Mouse (Mus musculus): ENCODE measurements around the gene Schip1. TPM values are rescaled to one million over a fixed set of nuclear protein-coding genes. Genes with fewer than 3 reads are reported as not detected.

Gene Schip1
- polyA plus RNA-seq, 1 experiment from 2014 or later, result 154 TPM

DNA sequence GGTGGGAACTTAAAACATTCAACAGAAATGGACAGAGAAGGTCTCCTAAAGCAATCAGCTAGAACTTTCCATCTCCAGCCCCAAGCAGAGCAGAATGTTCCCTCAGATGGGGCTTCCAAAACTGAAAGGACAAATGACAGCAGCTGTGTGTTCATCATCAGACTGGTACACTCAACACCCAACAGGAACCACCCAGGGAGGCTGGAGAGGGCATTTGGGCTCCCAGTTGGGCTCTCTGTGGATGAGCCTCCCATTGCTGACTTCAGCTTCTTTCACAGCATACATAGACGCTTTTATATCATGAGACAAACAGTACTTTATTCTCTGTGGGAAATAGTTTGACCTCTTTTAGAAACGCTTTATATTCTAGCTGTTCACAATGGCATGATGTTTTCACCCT is 291.9 kb downstream of the Schip1 start:
- Histone ChIP-seq H3K27ac (replicated peaks) (no peak overlapping the region), H3K9ac (no peak overlapping the region), H3K9me3 (no peaks in the 10 kb centered on the region), H3K27me3 (no peaks in the 10 kb centered on the region), H3K4me2 (no peak overlapping the region), H3K4me3 (no peak overlapping the region), H3K36me3 (no peaks in the 10 kb centered on the region), H3K4me1 (replicated peaks) (no peaks in the 10 kb centered on the region)
- 89% methylated on average over 2 of the region's 2 CpGs for WGBS
- no peak for ATAC-seq (ENCODE audit: low FRiP score, low read depth)

DNA sequence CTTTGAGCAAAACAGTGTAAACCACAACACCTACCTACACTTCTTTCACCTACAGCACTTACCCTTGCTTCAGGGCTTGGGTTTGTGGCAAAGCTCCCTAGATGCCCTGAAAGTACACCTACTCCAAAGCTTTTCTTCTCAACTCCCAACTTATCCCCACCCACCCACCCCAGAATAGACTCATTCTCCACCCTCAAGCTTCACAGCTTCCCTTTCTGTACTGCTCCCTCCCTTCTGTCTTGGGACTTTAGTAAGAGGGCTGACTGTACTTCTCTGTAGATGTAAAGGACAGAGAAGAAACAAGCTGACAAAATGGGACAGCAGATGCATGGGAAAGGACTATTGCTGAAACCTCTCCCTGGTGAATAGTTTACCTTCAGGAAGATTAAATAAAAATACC is 303.4 kb downstream of the Schip1 start:
- H3K9ac ChIP-seq, result no peak overlapping the region
- H3K4me2 ChIP-seq, result no peak overlapping the region
- H3K36me3 ChIP-seq, result no peaks in the 10 kb centered on the region
- no peak for ATAC-seq (ENCODE audit: low FRiP score, low read depth)
- no peaks in the 10 kb centered on the region for H3K9me3 ChIP-seq
- H3K4me3 ChIP-seq, result no peak overlapping the region
- H3K27ac ChIP-seq (replicated peaks), result no peak overlapping the region
- H3K4me1 ChIP-seq (replicated peaks), result no peaks in the 10 kb centered on the region
- no peaks in the 10 kb centered on the region for H3K27me3 ChIP-seq

DNA sequence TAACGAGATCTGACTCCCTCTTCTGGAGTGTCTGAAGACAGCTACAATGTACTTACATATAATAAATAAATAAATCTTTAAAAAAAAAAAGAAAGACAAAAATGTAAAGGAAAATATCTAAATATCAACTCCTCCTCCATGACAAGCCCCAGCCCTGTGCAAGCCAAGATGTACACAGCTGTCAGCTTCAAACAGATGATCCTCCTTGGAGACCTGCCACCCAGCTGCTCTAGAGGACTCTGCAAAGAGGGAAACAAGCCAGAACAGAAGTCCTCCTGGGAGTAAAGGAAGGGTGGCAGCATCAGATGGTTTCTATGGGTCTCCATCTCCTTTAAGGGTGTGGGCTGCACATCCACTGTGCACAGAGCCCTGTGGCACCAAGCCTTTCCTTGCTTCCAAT is 308.3 kb downstream of the Schip1 start:
- Histone ChIP-seq H3K9ac (no peak overlapping the region), H3K27me3 (no peaks in the 10 kb centered on the region), H3K4me2 (no peak overlapping the region), H3K27ac (replicated peaks) (no peak overlapping the region), H3K4me3 (no peak overlapping the region), H3K36me3 (no peaks in the 10 kb centered on the region), H3K9me3 (no peaks in the 10 kb centered on the region), H3K4me1 (replicated peaks) (peaks cover 8% of the 10 kb centered on the region; the same call in 1 of the 2 replicates)
- WGBS, result 33% methylated on average over 1 of the region's 1 CpGs
- no peak for ATAC-seq (ENCODE audit: low FRiP score, low read depth)

DNA sequence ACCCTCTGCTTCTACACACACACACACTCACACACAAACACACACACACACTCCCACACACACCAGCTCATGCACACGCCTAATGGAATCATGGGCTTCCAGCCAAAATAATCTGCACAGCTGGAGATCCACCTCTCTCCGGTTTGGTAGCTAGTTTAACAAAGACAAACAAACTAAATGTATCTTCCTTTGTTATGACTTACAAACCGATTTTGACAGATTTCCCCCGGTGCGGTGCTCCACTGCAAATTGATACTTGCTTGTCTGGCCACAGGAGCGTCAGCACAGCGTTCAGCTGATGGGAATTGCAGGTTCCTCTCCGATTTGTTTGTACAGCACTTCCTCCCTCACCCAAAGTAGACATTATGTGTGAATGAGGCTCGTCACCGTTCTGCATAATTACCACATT is 310.5 kb downstream of the Schip1 start:
- peaks cover 8% of the 10 kb centered on the region; the same call in 1 of the 2 replicates for H3K4me1 ChIP-seq (replicated peaks)
- 45% methylated on average over 10 of the region's 10 CpGs for WGBS
- no peaks in the 10 kb centered on the region for H3K27me3 ChIP-seq
- H3K9ac ChIP-seq, result no peak overlapping the region
- no peaks in the 10 kb centered on the region for H3K9me3 ChIP-seq
- no peak overlapping the region for H3K4me3 ChIP-seq
- ATAC-seq (ENCODE audit: low FRiP score, low read depth), result no peak
- H3K27ac ChIP-seq (replicated peaks), result no peak overlapping the region
- H3K4me2 ChIP-seq, result 0 out of 2 replicates have a peak overlapping the region, but pooled peaks have one; percentile 18
- no peaks in the 10 kb centered on the region for H3K36me3 ChIP-seq

DNA sequence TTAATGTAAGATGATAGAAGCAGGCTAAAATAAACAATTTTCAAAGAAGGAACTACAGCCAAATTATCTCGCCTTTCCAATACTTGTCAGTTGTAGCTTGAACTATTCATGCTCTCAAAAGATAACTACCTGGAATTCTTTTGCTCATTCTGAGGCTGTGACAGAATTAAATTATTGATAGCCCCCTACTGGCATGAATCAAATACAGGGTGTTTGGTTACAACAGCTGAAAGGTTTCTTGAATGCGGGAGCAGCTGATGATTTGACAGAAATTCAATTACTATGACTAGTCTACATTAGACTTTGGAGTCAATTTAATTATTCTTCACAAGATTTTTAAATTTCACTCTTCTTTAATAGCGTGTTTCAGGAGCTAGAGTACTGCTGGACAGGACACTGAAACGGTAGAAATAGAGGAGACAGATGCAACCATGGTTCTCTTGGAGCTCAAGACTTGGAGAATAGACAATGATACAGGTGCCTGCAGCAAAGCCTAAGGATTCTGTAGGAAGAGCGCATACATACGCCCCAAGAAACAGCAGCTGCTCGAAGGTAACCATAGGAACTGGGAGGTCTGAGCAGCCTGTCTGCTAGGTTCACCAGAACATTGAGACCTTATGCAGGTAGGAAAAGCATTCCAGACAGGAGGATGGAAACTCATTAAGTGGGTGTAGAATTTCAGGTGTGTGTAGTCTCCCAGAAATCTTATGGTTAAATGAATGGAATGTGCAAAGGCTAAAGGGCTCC is 313.0 kb downstream of the Schip1 start:
- no peak overlapping the region for H3K27ac ChIP-seq (replicated peaks)
- H3K4me2 ChIP-seq, result no peak overlapping the region
- no peak overlapping the region for H3K9ac ChIP-seq
- H3K4me1 ChIP-seq (replicated peaks), result peaks cover 8% of the 10 kb centered on the region; the same call in 1 of the 2 replicates
- 73% methylated on average over 7 of the region's 7 CpGs for WGBS
- H3K27me3 ChIP-seq, result no peaks in the 10 kb centered on the region
- no peak for ATAC-seq (ENCODE audit: low FRiP score, low read depth)
- no peak overlapping the region for H3K4me3 ChIP-seq
- H3K36me3 ChIP-seq, result no peaks in the 10 kb centered on the region
- no peaks in the 10 kb centered on the region for H3K9me3 ChIP-seq

DNA sequence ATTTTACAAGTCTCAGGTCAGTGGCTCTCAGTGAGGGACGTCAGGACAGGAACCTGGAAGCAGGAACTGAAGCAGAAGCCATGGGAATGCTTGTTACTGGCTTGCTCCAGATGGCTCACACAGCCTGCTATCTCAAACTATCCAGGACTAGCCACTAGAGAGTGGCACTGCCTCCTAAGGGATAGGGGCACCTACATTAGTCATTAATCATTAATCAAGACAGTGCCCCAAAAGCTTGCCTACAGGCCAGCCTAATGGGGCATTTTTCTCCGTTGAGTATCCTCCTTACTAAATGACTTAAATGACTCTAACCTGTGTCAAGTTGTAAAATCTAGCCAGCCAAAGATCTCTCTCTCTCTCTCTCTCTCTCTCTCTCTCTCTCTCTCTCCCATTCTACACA is 314.2 kb downstream of the Schip1 start:
- no peak overlapping the region for H3K27ac ChIP-seq (replicated peaks)
- WGBS, result 67% methylated on average over 2 of the region's 2 CpGs
- H3K9ac ChIP-seq, result no peak overlapping the region

DNA sequence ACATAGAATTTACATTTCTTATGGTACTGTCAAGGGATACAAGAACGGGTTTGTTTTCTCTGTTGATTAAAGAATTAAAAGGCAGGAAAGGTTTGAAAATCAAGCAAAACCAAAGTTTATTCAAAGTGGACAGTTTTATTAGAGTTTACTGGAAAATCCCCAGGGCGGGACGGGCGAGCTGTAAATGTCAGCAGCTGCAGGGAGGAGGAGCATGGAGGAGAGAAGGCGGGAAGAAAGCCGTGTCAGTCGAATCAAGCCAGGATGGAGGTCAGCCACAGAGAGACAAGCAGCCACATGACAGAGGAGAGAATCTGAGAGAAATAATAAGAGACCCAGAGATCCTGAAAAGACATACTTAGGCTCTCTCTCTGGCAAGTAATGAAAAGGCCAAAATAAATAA is 314.6 kb downstream of the Schip1 start:
- 52% methylated on average over 7 of the region's 7 CpGs for WGBS
- Histone ChIP-seq H3K36me3 (no peaks in the 10 kb centered on the region), H3K9me3 (no peaks in the 10 kb centered on the region), H3K4me3 (no peak overlapping the region), H3K27ac (replicated peaks) (no peak overlapping the region), H3K4me2 (no peak overlapping the region), H3K9ac (no peak overlapping the region), H3K4me1 (replicated peaks) (peaks cover 8% of the 10 kb centered on the region; the same call in 1 of the 2 replicates), H3K27me3 (no peaks in the 10 kb centered on the region)
- no peak for ATAC-seq (ENCODE audit: low FRiP score, low read depth)

More for the DNA sequence above, 314.2 kb downstream of the Schip1 start:
- Histone ChIP-seq H3K9me3 (no peaks in the 10 kb centered on the region), H3K4me1 (replicated peaks) (peaks cover 8% of the 10 kb centered on the region; the same call in 1 of the 2 replicates), H3K36me3 (no peaks in the 10 kb centered on the region), H3K4me3 (no peak overlapping the region), H3K27me3 (no peaks in the 10 kb centered on the region), H3K4me2 (no peak overlapping the region)
- ATAC-seq (ENCODE audit: low FRiP score, low read depth), result no peak

DNA sequence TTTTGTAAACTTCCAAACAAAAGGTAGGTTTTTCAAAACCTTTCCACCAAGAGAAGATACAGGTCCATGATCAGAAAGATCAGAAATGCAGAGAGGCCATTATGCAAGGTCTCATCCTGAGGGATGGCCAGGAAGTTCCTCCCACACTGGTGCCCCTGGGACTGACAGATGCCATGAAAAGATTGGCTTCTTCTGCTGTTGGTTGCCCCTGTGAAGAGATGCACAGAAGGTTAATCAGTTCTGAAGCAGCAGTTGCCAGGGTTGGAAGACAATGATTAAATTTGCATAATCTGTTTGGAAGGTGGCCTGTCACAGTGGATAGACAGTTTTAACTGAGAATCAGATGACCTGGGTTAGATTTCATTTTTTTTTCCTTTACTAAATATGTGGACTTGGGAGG is 319.1 kb downstream of the Schip1 start:
- H3K4me1 ChIP-seq (replicated peaks), result no peaks in the 10 kb centered on the region
- no peak overlapping the region for H3K9ac ChIP-seq
- no peak overlapping the region for H3K4me2 ChIP-seq
- no peaks in the 10 kb centered on the region for H3K36me3 ChIP-seq
- peak; percentile 69; the same call in 1 of the 2 replicates for ATAC-seq (ENCODE audit: low FRiP score, low read depth)
- H3K9me3 ChIP-seq, result no peaks in the 10 kb centered on the region
- H3K27me3 ChIP-seq, result no peaks in the 10 kb centered on the region
- H3K27ac ChIP-seq (replicated peaks), result no peak overlapping the region
- H3K4me3 ChIP-seq, result no peak overlapping the region

DNA sequence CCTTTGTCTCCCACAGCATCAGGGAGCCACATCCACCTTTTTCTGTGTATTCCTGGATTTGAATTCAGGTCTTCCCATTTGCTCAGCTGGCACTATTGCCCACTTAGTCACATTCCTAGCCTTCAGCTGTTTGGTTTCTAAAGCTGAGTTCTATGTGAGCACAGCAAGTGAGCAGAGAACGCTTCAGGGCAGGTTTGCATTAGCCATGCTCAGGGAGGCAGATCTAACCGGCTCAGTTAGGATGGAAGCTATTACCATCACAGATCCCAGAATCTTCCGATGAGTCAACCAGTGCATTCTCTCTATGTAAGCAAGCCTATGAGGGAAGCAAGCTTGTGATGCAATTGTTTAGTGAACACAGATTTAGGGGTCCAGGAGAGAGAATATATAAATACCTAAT is 320.9 kb downstream of the Schip1 start:
- no peak overlapping the region for H3K9ac ChIP-seq
- no peak overlapping the region for H3K4me2 ChIP-seq
- H3K4me1 ChIP-seq (replicated peaks), result no peaks in the 10 kb centered on the region
- no peaks in the 10 kb centered on the region for H3K9me3 ChIP-seq
- no peak for ATAC-seq (ENCODE audit: low FRiP score, low read depth)
- H3K27me3 ChIP-seq, result no peaks in the 10 kb centered on the region
- 80% methylated on average over 3 of the region's 3 CpGs for WGBS
- no peaks in the 10 kb centered on the region for H3K36me3 ChIP-seq
- no peak overlapping the region for H3K4me3 ChIP-seq
- no peak overlapping the region for H3K27ac ChIP-seq (replicated peaks)

DNA sequence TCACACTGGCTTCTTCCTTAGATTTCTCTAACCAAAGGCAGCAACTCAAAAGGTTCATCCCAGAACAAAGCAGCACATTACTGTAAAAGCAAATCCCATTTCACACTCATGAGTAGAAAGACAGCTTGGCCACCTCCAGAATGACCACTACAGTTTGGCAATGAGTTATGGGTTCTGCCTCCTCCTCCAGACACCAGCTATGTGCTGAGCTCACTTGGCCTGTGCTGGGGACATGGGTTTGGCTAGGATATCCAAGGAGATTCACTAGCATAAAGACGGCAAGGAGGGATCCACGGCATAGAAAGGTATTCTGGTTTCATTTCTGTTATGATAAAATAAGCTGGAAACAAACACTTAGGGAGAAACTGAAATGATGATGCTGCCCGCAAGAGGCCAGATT is 323.4 kb downstream of the Schip1 start:
- H3K4me1 ChIP-seq (replicated peaks), result no peaks in the 10 kb centered on the region

DNA sequence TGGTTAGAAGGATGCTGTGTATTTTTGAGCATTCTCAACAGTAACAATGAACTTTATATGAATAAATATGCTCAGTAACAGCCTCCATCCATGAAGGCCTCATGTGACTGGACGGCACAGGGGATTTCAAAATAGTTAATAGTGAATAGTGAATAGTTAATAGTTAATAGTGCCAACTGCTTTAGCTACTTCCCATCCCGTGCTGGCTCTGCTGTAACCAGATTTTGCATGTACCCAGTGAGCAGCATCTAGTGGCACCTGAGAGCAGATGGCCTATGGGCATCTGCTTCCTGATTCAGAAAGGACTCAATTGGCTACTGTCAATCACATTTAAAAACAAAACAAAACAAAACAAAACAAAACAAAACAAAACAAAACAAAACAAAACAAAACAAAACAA is 329.0 kb downstream of the Schip1 start:
- no peak for ATAC-seq (ENCODE audit: low FRiP score, low read depth)
- no peaks in the 10 kb centered on the region for H3K36me3 ChIP-seq
- H3K9ac ChIP-seq, result no peak overlapping the region
- WGBS, result 82% methylated on average over 2 of the region's 2 CpGs
- H3K4me2 ChIP-seq, result no peak overlapping the region
- no peaks in the 10 kb centered on the region for H3K9me3 ChIP-seq
- H3K27ac ChIP-seq (replicated peaks), result no peak overlapping the region
- H3K27me3 ChIP-seq, result no peaks in the 10 kb centered on the region
- H3K4me3 ChIP-seq, result no peak overlapping the region
- no peaks in the 10 kb centered on the region for H3K4me1 ChIP-seq (replicated peaks)

More for the DNA sequence above, 323.4 kb downstream of the Schip1 start:
- Histone ChIP-seq H3K9me3 (no peaks in the 10 kb centered on the region), H3K4me3 (no peak overlapping the region), H3K4me2 (no peak overlapping the region), H3K9ac (no peak overlapping the region), H3K27me3 (no peaks in the 10 kb centered on the region), H3K36me3 (no peaks in the 10 kb centered on the region), H3K27ac (replicated peaks) (no peak overlapping the region)
- ATAC-seq (ENCODE audit: low FRiP score, low read depth), result no peak
- 93% methylated on average over 3 of the region's 3 CpGs for WGBS

DNA sequence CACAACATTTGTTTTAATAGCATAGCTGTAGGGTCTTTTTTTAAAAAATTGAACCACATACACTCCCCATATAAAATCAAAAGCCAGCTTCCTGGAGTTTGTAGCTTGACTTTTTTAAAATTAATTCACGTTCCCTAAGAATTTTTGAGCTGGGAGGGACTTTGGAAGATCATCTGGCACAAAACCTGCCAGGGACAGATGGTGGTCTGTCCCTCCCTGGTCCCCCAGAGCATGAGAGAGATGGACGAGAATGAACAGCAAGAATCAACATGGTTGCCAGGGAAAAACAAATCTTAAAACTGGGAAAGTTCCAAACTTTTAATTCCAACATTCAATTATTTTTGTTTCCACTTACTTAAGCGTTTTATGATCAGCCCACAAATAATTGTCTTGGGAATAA is 334.1 kb downstream of the Schip1 start:
- Histone ChIP-seq H3K9ac (no peak overlapping the region), H3K4me1 (replicated peaks) (peaks cover 6% of the 10 kb centered on the region), H3K4me2 (no peak overlapping the region), H3K36me3 (no peaks in the 10 kb centered on the region), H3K27me3 (no peaks in the 10 kb centered on the region), H3K9me3 (no peaks in the 10 kb centered on the region), H3K4me3 (no peak overlapping the region), H3K27ac (replicated peaks) (no peak overlapping the region)
- 72% methylated on average over 3 of the region's 3 CpGs for WGBS
- ATAC-seq (ENCODE audit: low FRiP score, low read depth), result no peak

DNA sequence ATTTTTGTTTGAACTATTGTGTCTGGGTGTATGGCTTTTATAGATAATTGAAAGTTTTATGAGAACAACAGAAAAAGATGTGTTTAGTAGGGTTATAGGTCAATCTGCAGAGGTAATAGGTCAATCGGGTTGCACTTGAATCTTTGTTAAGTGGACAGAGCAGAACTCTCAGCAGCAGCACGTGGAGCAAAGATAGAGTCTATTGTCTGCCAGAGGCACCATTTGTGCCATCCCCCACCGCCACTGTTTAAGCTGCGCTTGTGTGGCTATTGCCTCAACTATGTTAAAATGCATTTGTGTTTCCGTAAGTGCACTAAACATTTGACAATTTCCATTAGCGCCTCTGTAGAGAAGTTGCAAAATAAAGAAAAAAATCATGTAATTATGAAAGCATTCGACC is 335.5 kb downstream of the Schip1 start:
- ATAC-seq (ENCODE audit: low FRiP score, low read depth), result no peak
- H3K9me3 ChIP-seq, result no peaks in the 10 kb centered on the region
- H3K36me3 ChIP-seq, result no peaks in the 10 kb centered on the region
- peaks cover 11% of the 10 kb centered on the region for H3K4me1 ChIP-seq (replicated peaks)
- H3K27ac ChIP-seq (replicated peaks), result no peak overlapping the region
- H3K4me2 ChIP-seq, result no peak overlapping the region
- WGBS, result 49% methylated on average over 7 of the region's 7 CpGs
- H3K9ac ChIP-seq, result no peak overlapping the region
- H3K4me3 ChIP-seq, result no peak overlapping the region
- no peaks in the 10 kb centered on the region for H3K27me3 ChIP-seq

All from hindbrain, embryonic 15.5 days (tissue).